Mouse (Mus musculus) cortical plate, adult 2 months (tissue): ENCODE results near the gene Polr1d.

ENCODE experiments used
- CTCF ChIP-seq: fragments of 200-500 bp; IDR thresholded peaks from 2 replicates; pipeline ENCODE4 v1.5.1; 2011; ENCODE audit warnings: mild to moderate bottlenecking, control low read depth, low read length; ENCODE audit not compliant: insufficient read depth; ENCODE audit errors: extremely low read depth
- POLR2A ChIP-seq: fragments of 200-500 bp; IDR thresholded peaks from 2 replicates; pipeline ENCODE4 v1.6.1; 2011; ENCODE audit warnings: mild to moderate bottlenecking, low read length, control low read depth; ENCODE audit not compliant: insufficient read depth; ENCODE audit errors: extremely low read depth

DNA sequence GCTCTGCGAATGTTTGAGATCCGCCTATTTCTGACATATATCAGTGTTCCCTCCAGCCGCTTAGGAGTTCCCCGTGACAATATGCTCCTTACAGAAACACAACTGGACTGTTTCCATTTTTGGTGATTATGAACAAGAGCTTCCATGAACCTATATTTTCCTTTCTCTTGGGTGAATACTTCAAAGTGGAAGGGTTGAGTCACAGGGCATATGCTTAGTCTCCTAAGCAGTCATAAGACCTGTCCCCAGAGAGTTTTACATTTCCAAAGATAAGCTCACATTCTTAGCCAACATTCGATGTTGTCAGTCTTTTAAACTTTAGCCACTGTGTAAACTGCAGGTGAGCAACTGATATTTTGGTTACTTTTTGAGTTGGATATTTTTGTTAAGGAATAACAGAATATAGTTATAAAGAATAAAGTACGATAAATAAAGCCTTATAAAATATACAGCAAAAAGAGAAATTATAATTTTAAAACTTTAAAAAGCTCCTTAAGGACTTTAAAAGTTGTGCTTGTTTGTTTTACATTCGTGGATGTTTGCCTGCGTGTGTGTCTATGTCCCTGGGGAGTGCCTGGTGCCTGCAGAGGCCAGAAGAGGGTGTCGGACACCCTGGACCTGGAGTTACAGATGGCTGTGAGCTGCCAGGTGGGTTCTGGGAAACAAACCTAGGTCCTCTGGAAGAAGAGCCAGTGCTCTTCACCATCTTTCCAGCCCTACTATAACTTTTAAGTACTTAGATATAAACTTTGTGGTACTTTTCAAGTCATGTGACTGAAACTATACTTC lies 19.0 kb upstream of the Polr1d start:
- no peak for TF ChIP-seq CTCF
- no peak for TF ChIP-seq POLR2A
